Mouse (Mus musculus) retina, embryonic 14.5 days (tissue): ENCODE measurements around the gene Hist1h2af.

ENCODE experiments used
- DNase-seq: peaks from one replicate; pipeline ENCODE4 v3.0.0-alpha.2; 2015; ENCODE audit warnings: low spot score

Gene Hist1h2af

GRCm38 (mm10) chr13:23533560-23534367, at the start of gene Hist1h2af:
Hist1h2af (plus strand) TSS chr13:23533906.
- peak; percentile 88 for DNase-seq

- DNase-seq, result no peak
Observed at GRCm38 (mm10) chr13:23485271-23485670, 48.4 kb upstream of the Hist1h2af start.

- DNase-seq, result peak; percentile 80
Observed at GRCm38 (mm10) chr13:23488400-23489322, 45.0 kb upstream of the Hist1h2af start, which contains the start of gene Btn2a2. Btn2a2 (minus strand) TSS chr13:23488857.

- DNase-seq, result no peak
Observed at GRCm38 (mm10) chr13:23490863-23491262, 42.8 kb upstream of the Hist1h2af start.

- DNase-seq, result no peak
Observed at GRCm38 (mm10) chr13:23491263-23491662, 42.4 kb upstream of the Hist1h2af start.

GRCm38 (mm10) chr13:23491990-23492389, 41.7 kb upstream of the Hist1h2af start:
- no peak for DNase-seq

- DNase-seq, result no peak
Observed at GRCm38 (mm10) chr13:23495526-23495925, 38.2 kb upstream of the Hist1h2af start.

GRCm38 (mm10) chr13:23497656-23498321, 35.9 kb upstream of the Hist1h2af start:
- DNase-seq, result peak; percentile 81

GRCm38 (mm10) chr13:23498653-23499052, 35.1 kb upstream of the Hist1h2af start:
- no peak for DNase-seq

- no peak for DNase-seq
Observed at GRCm38 (mm10) chr13:23499943-23500342, 33.8 kb upstream of the Hist1h2af start.

GRCm38 (mm10) chr13:23500424-23501200, 33.1 kb upstream of the Hist1h2af start:
- DNase-seq, result peak; percentile 87

- no peak for DNase-seq
Observed at GRCm38 (mm10) chr13:23501511-23501910, 32.2 kb upstream of the Hist1h2af start.

GRCm38 (mm10) chr13:23502031-23502567, 31.6 kb upstream of the Hist1h2af start:
- no peak for DNase-seq

GRCm38 (mm10) chr13:23502916-23503315, 30.8 kb upstream of the Hist1h2af start:
- no peak for DNase-seq

GRCm38 (mm10) chr13:23503797-23504196, 29.9 kb upstream of the Hist1h2af start:
- peak; percentile 88 for DNase-seq

GRCm38 (mm10) chr13:23505662-23506345, 27.9 kb upstream of the Hist1h2af start:
- no peak for DNase-seq

GRCm38 (mm10) chr13:23506351-23506750, 27.4 kb upstream of the Hist1h2af start:
- DNase-seq, result peak; percentile 80

GRCm38 (mm10) chr13:23506819-23507515, 26.7 kb upstream of the Hist1h2af start:
- no peak for DNase-seq

- no peak for DNase-seq
Observed at GRCm38 (mm10) chr13:23510127-23510526, 23.6 kb upstream of the Hist1h2af start.

- DNase-seq, result no peak
Observed at GRCm38 (mm10) chr13:23513517-23513916, 20.2 kb upstream of the Hist1h2af start.
